Mouse (Mus musculus) lung, postnatal 10 days (tissue): ENCODE measurements around the gene Mtcl1.

Experiments used
- DNase-seq: peaks from one replicate; pipeline ENCODE4 v3.0.0; 2021

Mtcl1 gene

DNA sequence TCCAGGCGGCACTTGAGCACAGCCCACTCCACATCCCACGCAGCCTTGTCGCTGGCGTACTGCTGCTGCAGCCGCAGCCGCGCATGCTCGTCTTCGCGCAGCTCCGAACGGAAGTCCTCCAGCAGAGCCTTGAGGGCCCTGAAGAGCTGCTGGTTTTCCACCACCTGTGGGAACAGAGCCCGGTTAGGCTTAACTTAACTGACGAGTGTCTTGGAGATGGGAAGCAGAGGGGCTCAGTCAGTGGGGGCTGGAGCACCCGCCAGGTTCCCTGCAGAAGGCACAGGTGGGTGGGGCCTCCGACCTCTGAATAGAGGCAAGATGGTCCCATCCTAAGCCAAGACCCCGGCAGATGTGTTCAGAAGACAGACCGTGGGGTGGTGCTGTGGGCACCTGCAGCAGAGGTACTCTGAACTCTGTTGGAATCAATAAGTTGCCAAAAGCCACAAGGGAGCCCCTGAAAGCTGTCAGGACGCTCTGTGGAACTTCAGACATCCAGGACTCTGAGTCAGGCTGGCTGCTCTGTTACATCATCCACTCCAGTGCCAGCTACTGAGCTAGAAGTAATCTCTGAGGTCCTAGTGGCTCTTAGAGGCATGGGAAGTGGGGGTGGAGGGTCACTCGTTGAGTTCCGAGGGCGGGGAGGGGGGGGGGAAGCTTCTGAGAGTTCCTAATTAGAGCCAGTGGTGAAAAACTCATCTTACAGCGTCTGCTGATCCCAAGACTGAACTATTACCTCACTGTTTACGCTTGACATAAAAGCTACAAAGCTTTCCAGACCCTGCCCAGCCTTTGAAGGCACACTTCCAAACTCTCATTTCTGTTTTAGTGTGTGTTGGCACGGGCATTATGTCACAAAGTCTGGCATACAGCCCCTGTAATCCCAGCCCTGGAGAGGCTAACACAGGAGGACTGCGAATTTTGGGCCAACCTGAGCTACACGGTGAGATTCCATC lies 91.2 kb downstream of the Mtcl1 start:
- peak; percentile 68 for DNase-seq

- DNase-seq = no peak
Observed at GRCm38 (mm10) chr17:66357171-66358025, 92.2 kb downstream of the Mtcl1 start.

DNA sequence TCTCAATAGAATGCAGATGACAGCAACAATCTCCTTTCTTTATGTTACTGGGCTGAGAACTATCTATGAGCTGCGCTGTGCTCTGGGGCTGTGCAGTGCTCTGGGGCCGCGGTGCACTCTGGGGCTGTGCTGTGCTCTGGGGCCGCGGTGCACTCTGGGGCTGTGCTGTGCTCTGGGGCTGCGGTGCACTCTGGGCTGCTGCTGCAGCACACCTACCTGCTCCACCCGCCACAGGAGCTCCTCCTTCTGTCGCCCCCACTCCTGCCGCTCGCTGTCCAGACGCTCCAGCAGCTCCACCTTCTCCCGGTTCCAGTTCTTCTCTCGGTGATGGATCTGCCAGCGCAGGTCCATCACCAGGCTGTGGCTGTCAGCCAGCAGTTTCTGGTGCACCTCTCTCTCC lies 95.6 kb downstream of the Mtcl1 start:
- DNase-seq = no peak

DNA sequence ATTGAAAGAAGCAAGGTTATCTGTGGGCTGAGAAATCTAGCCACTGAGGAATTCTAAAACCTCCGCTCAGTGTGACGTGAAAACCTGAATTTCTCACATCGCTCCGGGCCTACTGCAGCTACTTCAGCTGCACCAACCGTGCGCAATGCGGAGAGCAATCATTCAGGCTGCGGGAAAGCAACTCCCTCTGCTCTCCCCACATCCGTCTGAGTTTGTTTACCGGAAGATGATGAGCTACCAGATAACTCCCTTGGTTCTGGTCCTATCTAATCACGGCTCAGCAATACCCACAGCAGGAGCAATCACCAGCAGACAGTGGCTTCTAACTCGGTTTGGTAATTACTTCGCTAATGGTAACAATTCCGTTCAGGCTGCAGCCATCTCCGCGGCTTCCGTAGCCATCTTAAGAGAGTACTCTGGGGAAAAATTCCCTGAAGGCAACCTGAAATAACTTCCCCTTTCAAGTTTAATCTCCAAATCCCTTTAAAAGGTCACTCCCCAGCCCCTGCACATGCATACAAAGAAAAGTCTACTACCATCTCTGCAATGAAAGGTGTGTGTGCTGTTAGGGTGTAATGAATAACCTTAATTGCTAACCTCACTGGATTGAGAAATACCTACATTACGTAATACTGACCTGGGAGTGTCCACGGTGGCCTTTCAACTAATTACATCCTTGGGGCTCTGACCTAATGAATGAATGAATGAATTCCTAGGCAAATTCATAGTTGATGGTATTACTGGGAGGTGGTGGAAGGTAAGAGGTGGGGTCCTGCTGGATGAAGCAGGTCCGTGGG lies 96.5 kb downstream of the Mtcl1 start:
- no peak for DNase-seq

- DNase-seq = peak; percentile 68
Observed at GRCm38 (mm10) chr17:66352219-66352618, 97.3 kb downstream of the Mtcl1 start.

GRCm38 (mm10) chr17:66350689-66351088 lies 98.9 kb downstream of the Mtcl1 start:
- DNase-seq = no peak

DNA sequence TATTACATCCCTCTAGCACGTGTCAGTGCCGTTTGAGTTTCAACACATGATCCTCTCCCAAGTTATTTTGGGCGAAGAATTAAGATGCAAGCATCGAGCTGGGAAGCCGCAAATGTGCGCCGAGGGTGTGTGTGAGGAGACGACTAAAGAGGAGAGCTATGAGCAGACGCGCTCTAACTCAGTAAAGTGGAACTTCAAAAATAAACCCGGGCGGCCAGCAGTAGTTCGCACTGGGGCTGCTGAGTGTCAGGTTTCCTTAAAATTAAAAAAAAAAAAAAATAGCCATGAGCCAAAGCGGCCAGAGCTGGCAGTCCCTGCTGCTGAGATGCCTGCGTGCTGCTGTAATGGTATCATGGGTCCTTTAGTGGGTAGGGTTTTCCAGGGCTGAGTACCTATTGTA lies 99.4 kb downstream of the Mtcl1 start:
- peak; percentile 31 for DNase-seq

- DNase-seq = no peak
Observed at GRCm38 (mm10) chr17:66346378-66346777, 103.2 kb downstream of the Mtcl1 start.

DNA sequence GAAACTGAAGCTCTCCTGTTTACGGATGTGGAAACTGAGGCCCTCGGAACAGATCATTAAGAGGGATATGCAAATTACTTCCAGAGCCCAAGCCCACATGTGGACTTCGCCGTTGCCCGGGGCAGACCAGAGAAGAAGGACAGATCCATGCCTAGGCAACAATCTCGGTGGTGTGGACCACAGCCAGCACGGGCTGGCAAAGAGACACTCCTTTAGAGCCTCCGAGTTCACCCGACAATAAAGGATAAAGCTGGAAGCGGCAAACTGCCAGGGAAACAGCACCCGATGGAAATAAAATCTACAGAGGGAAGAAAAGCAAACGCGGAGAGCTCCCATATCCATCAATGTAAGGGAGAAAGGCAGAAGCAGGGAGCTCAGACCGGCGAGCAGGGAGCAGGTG lies 103.9 kb downstream of the Mtcl1 start:
- no peak for DNase-seq

- no peak for DNase-seq
Observed at GRCm38 (mm10) chr17:66342932-66343331, 106.6 kb downstream of the Mtcl1 start.

DNA sequence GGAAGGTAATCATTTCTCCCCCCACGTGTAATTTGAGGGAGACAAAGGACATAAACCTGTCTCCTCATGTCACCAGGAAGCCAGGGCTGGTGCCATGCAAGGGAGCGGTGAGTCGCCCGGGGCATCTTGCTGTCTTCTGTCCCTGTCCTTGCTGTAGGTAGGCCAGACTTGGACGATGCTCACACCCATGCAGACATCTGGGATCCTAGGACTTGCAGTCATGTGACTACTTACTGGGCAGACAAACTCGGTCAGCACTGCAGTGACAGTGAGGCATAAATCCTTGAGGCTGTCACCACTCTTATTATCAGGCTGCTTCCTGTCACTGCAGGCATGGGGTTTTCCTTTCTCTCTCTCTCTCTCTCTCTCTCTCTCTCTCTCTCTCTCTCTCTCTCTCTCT lies 107.9 kb downstream of the Mtcl1 start:
- DNase-seq = no peak

- peak; percentile 45 for DNase-seq
Observed at GRCm38 (mm10) chr17:66340798-66341197, 108.8 kb downstream of the Mtcl1 start.

- no peak for DNase-seq
Observed at GRCm38 (mm10) chr17:66337929-66338328, 111.6 kb downstream of the Mtcl1 start.

- no peak for DNase-seq
Observed at GRCm38 (mm10) chr17:66335568-66335967, 114.0 kb downstream of the Mtcl1 start.

DNA sequence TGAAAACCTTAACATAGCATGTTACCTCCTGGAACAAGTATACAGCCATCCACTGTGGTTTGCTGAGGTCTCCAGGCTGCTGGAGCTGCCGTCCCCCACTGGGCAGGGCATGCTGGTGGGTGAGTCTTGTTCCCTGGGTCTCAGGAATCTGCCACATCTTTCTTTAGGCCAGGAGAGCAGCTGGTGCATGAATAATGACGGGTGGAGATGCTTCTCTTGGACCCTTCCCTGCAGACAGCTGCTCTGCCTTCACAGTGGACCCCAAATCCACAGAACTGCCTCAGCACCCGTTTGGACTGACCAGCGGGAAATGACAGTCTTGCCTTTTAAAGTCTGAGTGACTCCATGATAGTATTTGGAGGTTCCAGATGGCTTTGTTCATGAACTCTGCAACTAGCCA lies 114.7 kb downstream of the Mtcl1 start:
- no peak for DNase-seq

DNA sequence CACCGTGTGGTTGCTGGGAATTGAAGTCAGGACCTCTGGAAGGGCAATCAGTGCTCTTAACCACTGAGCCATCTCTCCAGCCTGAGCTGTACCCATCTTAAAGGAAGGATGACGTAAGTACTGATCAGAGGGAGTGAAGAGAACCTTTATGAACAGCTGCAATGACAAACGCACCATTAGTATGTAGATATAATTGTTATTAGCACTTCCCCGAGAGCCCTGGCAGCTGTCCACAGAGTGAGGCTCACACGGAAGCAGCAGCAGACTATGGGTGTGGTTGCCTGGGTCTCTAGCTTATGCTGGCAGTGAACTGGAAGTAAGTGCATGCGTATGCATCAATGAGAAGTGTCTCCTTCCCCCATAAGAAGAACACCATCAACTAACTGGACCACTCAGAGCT lies 118.3 kb downstream of the Mtcl1 start:
- DNase-seq = no peak

- no peak for DNase-seq
Observed at GRCm38 (mm10) chr17:66326552-66327045, 123.0 kb downstream of the Mtcl1 start.

DNA sequence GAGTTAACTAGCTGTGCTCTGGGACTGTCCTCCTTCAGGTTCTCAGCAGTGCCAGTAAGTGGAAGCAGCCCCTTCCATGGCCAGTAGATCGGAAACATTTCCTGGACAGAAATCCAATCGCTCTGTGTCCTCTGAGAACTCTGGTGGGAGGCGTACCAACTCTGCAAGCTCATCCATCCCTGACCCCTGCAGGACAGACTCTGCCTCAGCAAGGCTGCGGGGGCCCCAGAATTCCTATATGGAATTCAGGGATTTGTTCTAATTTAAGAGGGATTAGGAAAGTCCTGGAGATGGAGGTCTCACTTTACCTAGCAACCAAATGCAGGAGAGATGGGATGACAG lies 123.4 kb downstream of the Mtcl1 start:
- no peak for DNase-seq

DNA sequence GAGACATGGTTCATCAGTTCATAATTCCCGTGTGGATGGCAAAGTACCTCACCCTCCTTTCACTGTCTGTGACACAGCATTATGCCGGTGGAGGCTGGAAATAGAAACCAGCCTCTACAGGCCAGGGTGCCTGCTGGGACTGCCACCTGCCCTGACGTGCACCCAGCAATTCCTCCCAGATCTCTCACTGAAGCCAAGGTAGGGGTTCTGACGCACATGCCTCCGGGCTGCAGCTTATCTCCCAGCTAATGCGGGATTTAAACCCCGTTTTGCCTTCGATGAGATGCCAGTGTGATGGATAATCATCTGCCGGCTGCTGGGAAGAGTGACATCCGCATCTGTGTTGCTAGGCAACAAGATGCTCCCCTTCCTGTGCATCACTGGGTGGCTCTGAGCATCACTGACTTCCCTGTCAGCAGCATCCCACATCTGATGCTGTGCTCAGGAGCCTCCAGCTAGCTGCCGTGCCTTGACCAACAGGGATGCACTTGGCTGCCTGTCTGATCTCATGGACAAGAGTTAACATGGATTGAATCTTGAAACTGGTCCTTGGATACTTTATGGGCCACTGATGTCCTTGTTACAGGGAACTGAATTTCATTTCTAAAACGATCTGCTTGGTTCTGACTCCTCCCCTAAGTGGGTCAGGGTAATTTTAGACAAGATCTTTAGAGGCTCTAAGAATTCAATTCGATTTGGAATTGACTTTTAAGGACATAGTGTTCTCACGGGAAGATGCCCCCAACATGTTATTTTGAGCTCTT lies 123.9 kb downstream of the Mtcl1 start:
- no peak for DNase-seq

GRCm38 (mm10) chr17:66324836-66325235 lies 124.7 kb downstream of the Mtcl1 start:
- no peak for DNase-seq

- no peak for DNase-seq
Observed at GRCm38 (mm10) chr17:66322646-66323255, 126.8 kb downstream of the Mtcl1 start.

DNA sequence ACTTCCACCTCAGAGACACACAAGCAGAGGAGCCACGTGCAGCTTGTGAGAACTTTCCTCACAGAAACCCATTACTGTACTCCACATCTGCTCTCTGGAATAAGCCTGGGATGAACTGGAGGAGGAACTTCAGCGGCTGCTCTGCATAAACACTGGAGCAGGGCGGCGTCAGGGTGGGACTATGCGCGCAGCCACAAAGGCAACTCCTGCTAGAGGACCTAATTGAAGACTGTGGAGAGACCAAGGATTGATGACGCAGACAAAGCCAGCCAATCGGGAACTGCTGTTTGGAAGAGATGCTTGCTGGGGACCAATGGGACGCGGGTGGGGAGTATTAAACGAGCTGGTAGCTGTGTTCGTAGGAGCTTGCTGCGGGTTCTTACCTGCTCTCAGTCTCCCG lies 127.6 kb downstream of the Mtcl1 start:
- no peak for DNase-seq
